Mouse (Mus musculus) naive thymus-derived CD4-positive, alpha-beta T cell, adult 2 months (primary cell): ENCODE data around the gene Stradb.

Experiments used
- DNase-seq: peaks from one replicate; pipeline ENCODE4 v3.0.0-alpha.2; 2011; ENCODE audit warnings: low read depth

The Stradb gene

DNA sequence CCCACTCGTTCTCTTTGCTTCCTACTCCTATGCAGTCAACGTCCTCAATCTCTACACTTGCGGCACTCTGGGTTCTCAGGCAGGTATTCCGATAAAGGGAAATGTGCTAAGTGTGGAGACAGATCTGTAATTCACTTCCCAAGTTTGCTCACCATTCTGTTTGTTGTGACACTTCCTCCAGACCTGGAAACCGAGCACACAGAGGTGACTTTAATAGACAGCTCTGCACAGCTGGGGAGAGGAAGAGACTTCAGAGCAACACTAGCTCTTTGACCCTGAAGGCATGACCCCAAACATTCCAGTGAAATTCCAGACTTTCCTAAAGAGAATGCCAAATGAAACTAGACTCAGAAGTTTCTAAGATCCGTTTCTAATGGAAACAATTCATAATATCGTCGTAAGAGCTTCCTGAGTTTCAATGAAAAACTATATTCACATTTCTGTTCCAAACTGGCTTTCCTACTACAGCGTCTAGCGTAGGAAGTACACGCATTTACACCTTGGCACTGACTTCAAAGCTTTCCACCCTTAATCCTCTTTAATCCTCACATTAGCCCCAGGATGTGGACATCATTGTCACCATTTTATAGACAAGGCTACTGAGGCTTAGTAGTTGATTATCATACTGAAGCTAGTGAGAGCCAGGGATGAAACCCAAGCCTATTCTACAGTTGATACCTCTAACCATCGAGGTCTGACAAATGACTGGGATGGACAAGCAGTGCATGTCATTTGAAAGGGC lies 12.0 kb upstream of the Stradb start:
- no peak for DNase-seq

DNA sequence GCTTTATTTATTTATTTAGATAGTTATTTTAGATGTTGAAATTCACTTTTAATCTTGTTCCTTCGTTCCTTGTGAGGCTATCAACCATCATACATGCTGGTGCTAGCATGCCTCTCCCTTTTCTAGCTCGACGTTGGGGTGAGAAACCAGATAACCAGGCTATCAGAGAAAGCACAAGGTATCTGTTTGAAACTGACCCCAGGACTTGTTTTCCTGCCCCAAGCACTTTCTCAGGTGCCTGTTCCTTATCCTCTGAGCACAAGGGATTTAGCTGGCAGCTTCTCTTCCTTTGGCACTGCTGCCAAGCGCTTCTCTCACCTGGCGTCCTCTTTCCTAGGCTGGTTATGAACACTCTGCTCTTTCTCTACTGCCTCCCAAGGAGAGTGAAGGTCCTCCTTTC lies 10.9 kb upstream of the Stradb start:
- DNase-seq, result no peak

DNA sequence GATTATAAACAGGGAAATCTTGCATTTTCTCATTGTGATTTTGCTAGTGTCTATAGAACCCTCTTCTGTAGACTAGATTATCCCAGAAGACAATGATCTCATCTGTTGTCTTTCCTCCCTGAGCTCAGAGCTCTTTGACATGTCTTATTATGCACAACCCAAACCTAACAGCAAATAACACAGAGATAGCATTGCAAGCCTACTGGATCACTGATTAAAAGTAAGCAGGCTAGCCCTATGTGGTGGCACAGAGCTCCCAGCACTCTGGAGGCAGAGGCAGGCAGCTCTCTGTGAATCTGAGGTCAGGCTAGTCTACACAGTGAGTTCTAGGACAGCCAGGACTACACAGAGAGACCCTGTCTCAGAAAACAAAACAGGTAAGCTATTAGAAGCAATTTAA lies 10.5 kb upstream of the Stradb start:
- no peak for DNase-seq

DNA sequence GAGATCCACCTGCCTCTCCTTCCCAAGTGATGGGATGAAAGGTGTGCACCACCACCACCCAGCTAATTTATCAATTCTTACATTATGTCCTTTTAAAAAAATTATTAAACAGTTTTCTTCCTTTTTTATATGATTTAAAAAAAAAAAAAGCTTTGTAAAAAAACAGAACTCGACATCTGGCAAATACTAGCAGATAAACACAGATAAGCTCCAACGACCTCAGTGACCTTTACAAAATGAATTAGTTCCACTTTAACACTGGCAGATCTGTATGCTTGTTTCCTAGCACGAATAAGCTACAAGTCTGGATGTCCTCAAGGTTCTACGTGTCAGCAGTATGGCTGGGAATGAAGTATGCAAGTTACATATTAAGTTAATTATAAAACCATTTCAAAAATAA lies 5.8 kb upstream of the Stradb start:
- DNase-seq, result no peak

DNA sequence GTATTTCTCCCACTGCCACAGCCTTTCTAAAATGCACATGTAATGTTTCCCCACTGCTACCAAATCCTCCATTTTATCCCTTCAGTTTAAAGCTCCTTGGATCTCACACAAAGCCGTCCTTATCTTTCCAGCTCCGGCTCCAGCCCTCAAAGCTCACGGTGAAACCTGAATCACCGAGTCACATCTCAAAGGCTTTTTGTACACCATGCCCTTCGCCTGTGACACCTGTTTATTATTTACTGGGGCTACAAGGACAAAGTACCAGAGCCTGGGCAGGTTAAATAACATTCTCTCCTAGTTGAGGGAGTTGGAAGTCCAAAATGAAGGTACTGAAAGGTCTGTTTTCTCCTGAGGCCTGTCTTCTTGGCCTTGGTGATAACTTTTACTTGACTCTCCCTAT lies 3.3 kb upstream of the Stradb start:
- DNase-seq, result no peak

DNA sequence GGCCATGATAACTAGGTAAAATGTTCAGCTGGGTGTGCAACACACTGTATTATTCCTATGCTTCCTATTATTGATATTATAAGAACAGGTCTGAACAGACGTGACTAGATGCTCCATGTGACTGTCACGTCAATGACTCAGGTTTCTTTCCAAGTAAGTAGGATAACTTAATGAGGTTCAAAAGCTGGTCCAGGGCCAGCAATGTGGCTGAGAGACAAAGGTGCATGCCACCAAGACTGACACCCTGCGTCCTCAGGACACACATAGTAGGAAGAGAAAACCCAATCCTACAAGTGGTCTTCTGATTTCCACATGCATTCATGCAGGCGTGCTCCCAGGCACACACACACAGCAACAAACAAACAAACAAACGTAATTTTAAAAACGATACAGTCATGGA lies 2.2 kb upstream of the Stradb start:
- DNase-seq, result no peak

DNA sequence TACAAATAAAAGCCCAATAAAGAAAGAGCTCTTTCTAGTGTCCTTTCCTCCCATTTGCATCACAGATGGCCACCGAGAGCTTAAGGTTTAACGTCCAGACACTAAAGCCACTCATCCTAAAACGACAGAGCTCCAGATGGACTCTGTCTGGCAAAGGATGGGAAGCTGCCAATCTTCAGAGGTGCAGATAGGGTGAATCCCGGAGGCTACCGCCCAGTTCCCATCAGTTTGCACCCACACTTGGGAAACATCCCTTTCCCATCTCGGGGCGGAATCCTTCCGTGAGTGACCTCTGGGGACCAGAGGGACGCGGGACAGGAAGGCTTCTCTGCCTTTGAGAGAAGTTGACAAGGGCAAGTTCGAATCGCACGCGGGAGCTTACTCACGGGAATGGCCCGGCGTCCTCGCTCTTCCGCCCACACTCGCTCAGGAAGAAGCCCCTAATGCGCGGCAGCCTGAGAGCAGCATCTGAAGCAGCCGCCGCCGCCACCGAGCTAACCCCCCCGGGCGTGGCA lies 414 bp upstream of the Stradb start:
- no peak for DNase-seq

DNA sequence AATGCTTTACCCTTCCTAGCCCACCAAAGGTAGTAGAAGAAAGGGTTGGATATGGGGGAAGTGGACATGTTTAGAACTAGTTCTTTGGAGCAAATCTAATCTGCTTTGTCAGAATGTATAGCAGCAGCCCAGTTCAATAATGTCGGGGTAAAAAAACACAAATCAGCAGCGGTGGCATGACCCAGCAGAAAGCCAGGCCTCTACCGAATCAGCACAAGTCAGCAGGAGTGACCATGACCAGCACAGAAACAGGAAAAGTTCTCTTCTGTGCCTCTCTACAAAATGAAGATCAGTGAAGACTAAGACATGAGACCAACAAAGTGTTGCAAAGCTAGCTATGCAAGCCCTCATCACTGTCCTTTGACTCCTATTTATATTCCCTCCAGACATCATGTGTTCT lies 9.0 kb downstream of the Stradb start:
- no peak for DNase-seq

DNA sequence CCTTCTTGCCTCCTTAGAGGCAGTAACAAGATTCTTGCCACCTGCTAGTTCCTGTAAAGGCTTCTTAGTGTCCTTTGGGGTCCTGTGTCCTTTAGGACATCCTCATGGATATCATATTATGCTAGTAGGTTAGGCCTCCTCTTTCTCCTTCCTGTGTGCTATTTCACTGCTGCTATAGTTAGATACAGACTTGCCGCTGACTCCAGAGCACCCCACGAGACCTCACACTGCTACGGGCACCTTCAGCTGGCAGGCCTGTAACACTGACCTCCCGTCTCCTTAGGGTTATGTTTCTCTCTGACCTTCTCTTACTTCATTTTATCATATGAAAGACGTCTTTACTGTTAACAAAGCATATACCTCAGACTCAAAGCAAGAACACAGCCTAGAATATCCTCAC lies 11.3 kb downstream of the Stradb start:
- DNase-seq, result no peak

DNA sequence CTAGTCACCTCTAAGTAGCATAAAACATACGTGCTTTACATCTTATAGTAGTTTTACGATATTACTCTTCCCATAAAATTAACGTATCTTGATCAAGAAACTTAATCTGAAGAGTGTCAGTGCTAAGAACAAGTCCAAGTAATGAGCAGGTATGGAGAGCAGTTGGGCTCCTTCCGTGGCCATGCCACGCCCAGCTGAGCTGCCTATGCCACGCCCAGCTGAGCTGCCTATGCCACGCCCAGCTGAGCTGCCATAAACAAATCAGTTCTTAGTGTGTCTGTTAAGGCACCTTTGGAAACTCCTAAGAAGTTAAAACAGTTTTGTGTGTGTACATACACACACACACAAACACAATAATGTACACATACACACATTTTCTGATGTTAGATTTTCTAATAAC lies 19.8 kb downstream of the Stradb start:
- DNase-seq, result no peak

DNA sequence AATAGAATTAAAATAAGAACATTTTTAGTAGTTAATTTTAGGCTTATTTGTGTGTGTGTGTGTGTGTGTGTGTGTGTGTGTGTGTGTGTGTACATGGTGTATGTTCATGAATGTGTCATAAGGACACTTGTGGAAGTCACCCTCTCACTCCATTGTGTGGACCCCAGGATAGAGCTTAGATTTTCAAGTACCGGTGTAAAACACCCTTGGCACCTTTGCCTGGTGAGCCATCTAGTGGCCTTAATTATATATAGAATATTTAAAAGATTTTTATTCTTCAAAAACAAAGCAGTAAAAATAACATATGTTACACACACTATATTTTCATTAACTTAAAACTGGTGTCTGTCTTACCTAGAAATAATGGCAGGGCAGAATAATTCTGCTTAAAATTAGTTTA lies 20.4 kb downstream of the Stradb start:
- no peak for DNase-seq

DNA sequence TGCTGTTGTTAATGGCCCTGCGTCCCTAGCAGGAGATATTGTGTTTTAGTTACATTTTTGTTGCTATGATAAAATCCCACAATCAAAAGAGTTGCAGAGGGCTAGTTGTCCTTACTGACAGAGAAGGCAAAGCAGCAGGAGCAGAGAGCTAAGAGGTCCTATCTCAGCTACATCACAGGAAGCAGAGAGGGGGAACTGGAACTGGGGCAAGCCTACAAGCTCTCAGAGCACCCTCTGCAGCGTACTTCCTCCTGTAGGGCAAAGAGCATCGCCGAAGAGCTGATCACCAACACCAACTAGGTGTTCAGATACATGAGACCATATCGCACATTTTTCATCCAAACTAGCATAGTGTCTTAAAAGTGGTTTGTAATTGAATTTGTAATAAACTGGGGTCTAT lies 22.0 kb downstream of the Stradb start:
- DNase-seq, result no peak

DNA sequence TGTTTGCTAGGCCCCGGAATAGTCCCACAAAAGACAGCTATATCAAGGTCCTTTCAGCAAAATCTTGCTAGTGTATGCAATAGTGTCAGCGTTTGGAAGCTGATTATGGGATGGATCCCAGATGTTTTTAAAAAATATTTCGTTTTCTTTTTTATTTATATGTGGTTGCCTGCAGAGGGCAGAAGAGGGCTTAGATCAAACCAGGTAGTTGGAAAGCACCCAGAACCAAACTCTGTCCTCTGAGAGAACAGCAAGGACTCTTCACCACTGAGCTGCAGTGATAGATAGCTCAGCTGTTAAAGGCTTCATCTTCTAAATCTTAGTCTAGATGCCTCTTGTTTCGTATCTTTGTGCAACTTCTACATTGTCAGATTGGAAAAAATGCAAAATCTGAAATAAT lies 35.9 kb downstream of the Stradb start:
- peak; percentile 27 for DNase-seq

DNA sequence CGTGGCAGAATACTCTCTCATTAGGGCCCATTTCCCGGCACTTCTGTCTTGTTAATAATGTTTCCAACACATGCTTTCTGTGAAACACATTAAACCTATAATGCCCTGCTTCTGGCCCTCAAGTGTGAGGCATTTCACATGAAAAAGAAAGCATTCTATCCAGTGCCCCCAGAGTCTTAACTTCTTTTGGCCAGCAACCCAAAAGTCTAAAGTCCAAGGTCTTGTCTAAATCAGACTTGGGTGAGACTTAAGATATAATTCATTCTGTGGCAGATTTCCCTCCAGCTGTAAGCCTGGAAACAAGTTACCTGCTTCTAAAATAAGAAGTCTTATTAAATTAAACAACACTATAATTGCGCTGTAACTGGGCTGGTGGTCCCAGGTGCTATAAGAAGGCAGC lies 48.2 kb downstream of the Stradb start:
- DNase-seq, result no peak

DNA sequence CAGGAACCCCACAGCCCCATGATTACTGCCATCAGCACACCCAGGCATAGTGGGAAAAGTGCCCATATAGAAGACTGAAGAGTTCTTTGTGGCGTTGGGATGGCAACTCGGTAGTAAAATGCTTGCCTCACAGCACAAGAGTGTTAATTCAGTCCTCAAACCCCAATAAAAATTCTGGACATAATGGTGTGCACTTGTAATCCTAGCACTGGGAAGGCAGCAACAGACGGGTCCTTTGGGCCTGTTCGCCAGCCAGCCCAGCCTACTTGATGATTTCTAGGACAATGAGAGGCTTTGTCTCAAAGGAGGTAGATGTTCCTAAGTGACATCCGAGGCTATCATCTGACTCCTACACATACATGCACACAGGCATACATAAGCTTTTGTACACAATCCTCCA lies 64.4 kb downstream of the Stradb start:
- no peak for DNase-seq
